Comparison of ENCODE assay signal across 27 mouse cellular contexts in the genomic region with DNA sequence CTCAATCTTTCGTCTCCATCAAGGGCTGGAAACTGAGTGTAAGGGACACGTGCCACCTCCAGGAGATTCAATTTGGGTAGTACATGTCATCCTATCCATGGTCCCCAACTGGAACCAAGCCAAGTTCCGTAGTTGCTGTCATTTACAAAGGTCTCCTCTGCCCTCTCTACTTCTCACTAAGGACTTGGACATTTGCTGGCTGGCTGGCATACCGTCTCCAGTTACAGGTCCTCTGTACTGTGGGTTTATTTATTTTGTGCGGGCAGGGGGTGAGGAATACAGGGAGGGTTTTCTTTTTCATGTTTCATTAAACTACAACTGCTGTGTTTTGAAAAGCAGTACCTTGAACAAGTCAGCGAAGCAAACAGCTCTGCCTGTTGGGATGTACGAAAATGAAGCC. TPM values are rescaled to one million over a fixed set of nuclear protein-coding genes. Genes with fewer than 3 reads are reported as not detected.
A peak's percentile ranks its signal among the peaks of the same experiment; 100 is the strongest.
DNase-seq lines count a peak whose midpoint lies in the region; ATAC-seq lines count a peak whose summit lies in the region.
"Had no signal": no experiment of that assay in that cellular context is flagged by ENCODE, and none has a peak within 500 bp of the region (broad histone marks: within the 10 kb centered on the region; RNA-seq: fewer than 3 reads in every experiment).

No protein-coding gene starts in this region.

- peak; percentile 14 for DNase-seq in embryonic facial prominence, embryonic 14.5 days (ENCODE audit: low spot score)
- no peak for DNase-seq in embryonic facial prominence, embryonic 10.5 days (ENCODE audit: low spot score)
- no peak for DNase-seq in kidney, adult 11 months
- peak; percentile 35 for DNase-seq in testis, postnatal 10 days (ENCODE audit: low spot score)
- no peak for DNase-seq in testis, postnatal 14 days (ENCODE audit: low spot score)
- no peak for DNase-seq in spleen, postnatal 14 days (ENCODE audit: low spot score in 2 of 2)
- DNase-seq: adrenal gland, postnatal 14 days; cerebellum, adult 8-10 months; forebrain, postnatal 0 days; gastrocnemius, postnatal 14 days; heart, adult 18-20 months; heart, postnatal 14 days; kidney, adult 2 months; layer of hippocampus, adult 9-11 months; lung, adult 2 months; lung, postnatal 14 days; midbrain, embryonic 14.5 days; right cerebral cortex, postnatal 14 days; thymus, adult 18-20 months; thymus, postnatal 4 days had no signal

- no peak overlapping the region for H3K27ac ChIP-seq in embryonic facial prominence, embryonic 14.5 days (replicated peaks; ENCODE audit: low read depth, low read length)
- H3K27ac ChIP-seq in embryonic facial prominence, embryonic 10.5 days (replicated peaks) = no peak overlapping the region
- no peak overlapping the region for H3K27ac ChIP-seq in kidney, embryonic 15.5 days
- H3K27ac ChIP-seq: heart, embryonic 13.5 days; left cerebral cortex, adult 2 months; liver, embryonic 12.5 days; neural tube, embryonic 12.5 days had no signal

- H3K36me3 ChIP-seq in embryonic facial prominence, embryonic 14.5 days (ENCODE audit: control insufficient read depth, insufficient read depth, low read length) = no peaks in the 10 kb centered on the region
- H3K36me3 ChIP-seq in embryonic facial prominence, embryonic 10.5 days (replicated peaks) = no peaks in the 10 kb centered on the region
- no peaks in the 10 kb centered on the region for H3K36me3 ChIP-seq in kidney, embryonic 15.5 days
- H3K36me3 ChIP-seq: heart, embryonic 13.5 days; liver, embryonic 12.5 days; neural tube, embryonic 12.5 days had no signal

- peaks cover 10% of the 10 kb centered on the region; the same call in 1 of the 2 replicates for H3K4me1 ChIP-seq in embryonic facial prominence, embryonic 14.5 days (ENCODE audit: control insufficient read depth, insufficient read depth, low read length)
- peaks cover 32% of the 10 kb centered on the region for H3K4me1 ChIP-seq in embryonic facial prominence, embryonic 10.5 days
- peaks cover 32% of the 10 kb centered on the region for H3K4me1 ChIP-seq in kidney, embryonic 15.5 days

- no peak overlapping the region for H3K9ac ChIP-seq in embryonic facial prominence, embryonic 14.5 days (ENCODE audit: low read depth, low read length)
- H3K9ac ChIP-seq in kidney, embryonic 15.5 days = no peak overlapping the region
- H3K9ac ChIP-seq: forebrain, postnatal 0 days; heart, embryonic 13.5 days; liver, embryonic 12.5 days; neural tube, embryonic 12.5 days had no signal

- H3K9me3 ChIP-seq in embryonic facial prominence, embryonic 14.5 days (ENCODE audit: control insufficient read depth, low read length) = no peaks in the 10 kb centered on the region
- H3K9me3 ChIP-seq in embryonic facial prominence, embryonic 10.5 days = no peaks in the 10 kb centered on the region
- no peaks in the 10 kb centered on the region for H3K9me3 ChIP-seq in kidney, embryonic 15.5 days (replicated peaks)
- H3K9me3 ChIP-seq: heart, embryonic 13.5 days; liver, embryonic 12.5 days; neural tube, embryonic 12.5 days had no signal

- H3K4me3 ChIP-seq in embryonic facial prominence, embryonic 14.5 days (ENCODE audit: low read depth, low read length) = no peak overlapping the region
- H3K4me3 ChIP-seq in embryonic facial prominence, embryonic 10.5 days = no peak overlapping the region
- H3K4me3 ChIP-seq in kidney, embryonic 15.5 days (replicated peaks) = no peak overlapping the region
- H3K4me3 ChIP-seq: heart, embryonic 13.5 days; left cerebral cortex, adult 2 months; liver, embryonic 12.5 days; neural tube, embryonic 12.5 days had no signal

- H3K27me3 ChIP-seq in embryonic facial prominence, embryonic 14.5 days (replicated peaks; ENCODE audit: control insufficient read depth, insufficient read depth, low read length) = no peaks in the 10 kb centered on the region
- no peaks in the 10 kb centered on the region for H3K27me3 ChIP-seq in embryonic facial prominence, embryonic 10.5 days (replicated peaks; ENCODE audit: low read depth, poor library complexity, severe bottlenecking)
- H3K27me3 ChIP-seq in kidney, embryonic 15.5 days = peaks cover 42% of the 10 kb centered on the region
- H3K27me3 ChIP-seq: heart, embryonic 13.5 days; liver, embryonic 12.5 days; neural tube, embryonic 12.5 days had no signal

- WGBS in embryonic facial prominence, embryonic 14.5 days = 53% methylated on average over 7 of the region's 7 CpGs
- WGBS in embryonic facial prominence, embryonic 10.5 days = 74% methylated on average over 7 of the region's 7 CpGs
- WGBS in kidney, embryonic 15.5 days = 37% methylated on average over 7 of the region's 7 CpGs

- ATAC-seq in embryonic facial prominence, embryonic 14.5 days (ENCODE audit: low read depth) = peak; percentile 35; the same call in 1 of the 2 replicates
- peak; percentile 72 for ATAC-seq in kidney, embryonic 15.5 days (replicated peaks; ENCODE audit: low FRiP score)
- ATAC-seq: CD4-positive, CD25-positive, alpha-beta regulatory T cell, adult 4 months; forebrain, postnatal 0 days; hindbrain, embryonic 16.5 days; liver, embryonic 12.5 days had no signal

- H3K4me2 ChIP-seq in embryonic facial prominence, embryonic 14.5 days (ENCODE audit: low read depth, low read length) = no peak overlapping the region
- no peak overlapping the region for H3K4me2 ChIP-seq in kidney, embryonic 15.5 days
- H3K4me2 ChIP-seq: heart, embryonic 13.5 days; liver, embryonic 12.5 days; neural tube, embryonic 12.5 days had no signal

RNA-seq across cellular contexts. Expression of a gene that starts 55.7 kb away (rescaled TPM):
- 9.7 and 10.8 TPM in 2 replicates for polyA plus RNA-seq in embryonic facial prominence, embryonic 14.5 days (2014; fragmentation: Nextera tagmentation; extraction: Ambion mirVana)
- 10.6 and 11.2 TPM in 2 replicates for polyA plus RNA-seq in embryonic facial prominence, embryonic 10.5 days (2016; fragmentation: Nextera tagmentation; extraction: Ambion mirVana)
- 11.2 and 12.8 TPM in 2 replicates for polyA plus RNA-seq in kidney, embryonic 15.5 days (2015; fragmentation: Nextera tagmentation; extraction: Ambion mirVana)

Comparison
In these comparisons a context has a peak if more than half of its experiments do, and no peak if none do; other contexts are left out.
1. DNase-seq: peak in embryonic facial prominence, embryonic 14.5 days (single experiment) and testis, postnatal 10 days (single experiment); none in embryonic facial prominence, embryonic 10.5 days (single experiment), kidney, adult 11 months (single experiment), testis, postnatal 14 days (single experiment) and spleen, postnatal 14 days (0 of 2).